Mouse (Mus musculus) layer of hippocampus, adult 9-10 months (tissue): ENCODE results near the gene Tlr5.

Source experiments
- DNase-seq: peaks from one replicate; pipeline ENCODE4 v3.0.0; 2022; ENCODE audit warnings: low spot score

Gene Tlr5

DNA sequence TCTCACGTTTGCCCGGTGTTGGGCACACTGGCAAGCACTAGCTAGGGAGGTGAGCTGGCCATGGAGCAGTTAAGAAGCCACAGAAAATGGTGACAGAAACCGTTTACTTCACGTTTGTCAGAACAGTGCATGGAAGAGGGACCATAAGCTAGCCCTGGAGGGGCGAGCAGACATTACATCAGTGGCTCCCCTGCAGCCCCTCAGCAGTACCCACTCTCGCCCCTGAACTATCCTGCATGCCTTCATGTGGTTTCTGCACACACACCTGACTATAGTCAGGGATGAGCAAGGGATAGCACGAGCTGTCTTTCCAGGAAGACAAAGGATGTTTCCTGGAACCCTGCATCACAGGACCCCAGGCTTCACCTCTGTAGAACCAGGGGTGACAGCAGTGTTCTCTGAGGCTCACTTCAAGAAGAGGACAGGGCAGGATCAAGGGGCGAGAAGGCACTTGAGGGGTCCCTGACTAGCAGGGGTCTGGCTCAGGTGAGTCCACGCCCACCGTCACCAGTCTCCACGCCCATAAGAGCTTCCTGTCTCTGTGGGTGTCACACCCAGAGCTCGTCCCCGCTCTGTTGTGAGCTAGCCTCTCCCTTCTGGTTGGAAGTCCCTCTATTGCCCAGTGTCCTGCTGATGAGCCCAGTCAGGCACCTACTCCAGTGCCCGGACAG is 35.6 kb downstream of the Tlr5 start:
- DNase-seq, result no peak

DNA sequence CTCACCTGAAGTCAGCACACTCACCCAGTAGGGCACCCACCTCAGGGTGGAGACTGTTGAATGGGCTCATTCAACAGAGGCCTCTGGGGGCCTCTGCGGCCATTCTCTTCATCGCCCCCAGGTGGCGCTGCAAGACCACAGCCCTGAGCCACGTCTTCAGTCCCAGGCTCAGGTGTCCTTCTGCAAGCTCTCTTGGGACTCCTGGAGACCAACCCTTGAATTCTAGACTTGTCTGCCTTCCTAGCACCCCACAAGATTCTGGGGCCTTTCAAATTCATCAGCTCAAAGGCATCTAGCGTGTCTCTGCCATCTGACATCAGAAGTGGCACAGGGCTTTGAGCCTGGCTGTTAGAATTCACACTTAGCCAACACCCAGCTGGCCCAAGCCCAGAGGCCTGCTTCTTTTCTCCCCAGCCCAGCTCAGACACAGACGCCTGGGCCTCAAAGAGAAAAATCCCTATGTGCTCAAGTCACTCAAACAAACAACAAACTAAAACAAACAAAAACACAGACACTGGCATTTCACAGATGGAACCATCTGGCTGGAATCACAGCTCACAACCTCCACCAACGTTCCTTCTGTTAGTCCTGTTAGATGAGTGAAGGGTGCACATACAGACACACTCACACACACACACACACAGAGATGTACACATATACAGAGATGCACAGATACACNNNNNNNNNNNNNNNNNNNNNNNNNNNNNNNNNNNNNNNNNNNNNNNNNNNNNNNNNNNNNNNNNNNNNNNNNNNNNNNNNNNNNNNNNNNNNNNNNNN is 36.6 kb downstream of the Tlr5 start:
- peak; percentile 38 for DNase-seq
